In the genomic region with DNA sequence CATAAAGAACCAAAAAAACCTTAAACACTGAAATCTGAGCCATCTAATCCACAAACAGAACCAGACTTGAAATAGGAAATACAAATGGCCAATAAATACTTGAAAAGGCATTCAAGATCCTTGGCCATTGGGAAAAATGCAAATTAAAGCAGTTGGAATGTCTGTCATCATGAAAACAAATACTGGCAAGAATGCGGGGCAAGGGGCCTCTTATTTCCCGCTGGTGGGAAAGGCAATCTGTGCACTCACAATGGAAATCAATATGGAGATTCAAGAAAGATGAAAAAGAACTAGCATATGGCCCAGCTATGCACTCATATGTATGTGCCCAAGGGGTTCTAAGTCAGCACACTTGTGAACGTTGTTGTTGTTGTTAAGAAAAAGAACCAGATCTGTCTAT, we compare ENCODE assay signal across 29 mouse cellular contexts. TPM values are rescaled to one million over a fixed set of nuclear protein-coding genes. Genes with fewer than 3 reads are reported as not detected.
DNase-seq lines count a peak whose midpoint lies in the region; ATAC-seq and TF ChIP-seq lines count a peak whose summit lies in the region.
"Had no signal": no experiment of that assay in that cellular context is flagged by ENCODE, and none has a peak within 500 bp of the region (broad histone marks: within the 10 kb centered on the region; RNA-seq: fewer than 3 reads in every experiment).

No protein-coding gene starts in this region.

- 70% methylated on average over 3 of the region's 3 CpGs for WGBS in forebrain, embryonic 10.5 days
- 37% methylated on average over 3 of the region's 3 CpGs for WGBS in forebrain, embryonic 11.5 days
- whole genome bisulfite sequencing in hindbrain, embryonic 11.5 days: 31% methylated on average over 3 of the region's 3 CpGs
- 28% methylated on average over 3 of the region's 3 CpGs for WGBS in hindbrain, postnatal 0 days
- WGBS in midbrain, embryonic 13.5 days: 16% methylated on average over 3 of the region's 3 CpGs
- WGBS in heart, embryonic 10.5 days: 76% methylated on average over 3 of the region's 3 CpGs

- H3K27ac ChIP-seq in forebrain, embryonic 10.5 days: peak overlapping the region; percentile 16; the same call in 1 of the 2 replicates
- no peak overlapping the region for H3K27ac ChIP-seq in forebrain, embryonic 11.5 days (ENCODE audit: low read depth, low read length)
- H3K27ac ChIP-seq in hindbrain, embryonic 11.5 days (ENCODE audit: low read depth, low read length): peak overlapping the region; percentile 24
- no peak overlapping the region for H3K27ac ChIP-seq in hindbrain, postnatal 0 days
- 0 out of 2 replicates have a peak overlapping the region, but pooled peaks have one; percentile 35 for H3K27ac ChIP-seq in midbrain, embryonic 13.5 days
- H3K27ac ChIP-seq in heart, embryonic 10.5 days: no peak overlapping the region
- H3K27ac ChIP-seq: embryonic facial prominence, embryonic 13.5 days; gastrocnemius, adult 2 months; limb, embryonic 15.5 days; liver, embryonic 14.5 days; neural tube, embryonic 13.5 days; stomach, embryonic 15.5 days had no signal

- H3K27me3 ChIP-seq in forebrain, embryonic 10.5 days (ENCODE audit: poor library complexity, severe bottlenecking): peaks cover 27% of the 10 kb centered on the region
- H3K27me3 ChIP-seq in forebrain, embryonic 11.5 days (ENCODE audit: control insufficient read depth, insufficient read depth, low read length): 0 out of 2 replicates have a peak, but pooled peaks cover 2% of the 10 kb centered on the region
- H3K27me3 ChIP-seq in hindbrain, embryonic 11.5 days (ENCODE audit: control insufficient read depth, insufficient read depth, low read length): no peaks in the 10 kb centered on the region
- H3K27me3 ChIP-seq in hindbrain, postnatal 0 days (ENCODE audit: insufficient read depth, low read length): no peaks in the 10 kb centered on the region
- no peaks in the 10 kb centered on the region; the same call in 1 of the 2 replicates for H3K27me3 ChIP-seq in midbrain, embryonic 13.5 days
- H3K27me3 ChIP-seq in heart, embryonic 10.5 days (ENCODE audit: insufficient read depth, poor library complexity, severe bottlenecking): peaks cover 4% of the 10 kb centered on the region
- H3K27me3 ChIP-seq: stomach, embryonic 15.5 days had no signal

- no peak for TF ChIP-seq POLR2A in brain, embryonic 14.5 days (IDR thresholded peaks at IDR 0.05; ENCODE audit: borderline replicate concordance, extremely low read depth, insufficient read depth, insufficient read length, poor library complexity, severe bottlenecking)

- no peak for ATAC-seq in forebrain, embryonic 11.5 days (replicated peaks; ENCODE audit: low FRiP score)
- no peak for ATAC-seq in hindbrain, embryonic 11.5 days (ENCODE audit: low FRiP score)
- no peak for ATAC-seq in hindbrain, postnatal 0 days
- no peak for ATAC-seq in midbrain, embryonic 13.5 days

- no peak overlapping the region for H3K4me3 ChIP-seq in forebrain, embryonic 10.5 days
- no peak overlapping the region for H3K4me3 ChIP-seq in forebrain, embryonic 11.5 days (ENCODE audit: low read depth, low read length)
- no peak overlapping the region for H3K4me3 ChIP-seq in hindbrain, embryonic 11.5 days (ENCODE audit: low read depth, low read length)
- no peak overlapping the region for H3K4me3 ChIP-seq in hindbrain, postnatal 0 days (ENCODE audit: low read length)
- no peak overlapping the region for H3K4me3 ChIP-seq in midbrain, embryonic 13.5 days (replicated peaks)
- no peak overlapping the region for H3K4me3 ChIP-seq in heart, embryonic 10.5 days
- H3K4me3 ChIP-seq: embryonic facial prominence, embryonic 13.5 days; erythroblast, embryonic 14.5 days; gastrocnemius, adult 2 months; heart, embryonic 12.5 days; limb, embryonic 15.5 days; myocyte; neural tube, embryonic 13.5 days; stomach, embryonic 15.5 days had no signal

- DNase-seq in forebrain, embryonic 10.5 days (ENCODE audit: extremely low spot score, low spot score): no peak
- DNase-seq in forebrain, embryonic 11.5 days (ENCODE audit: low spot score): no peak
- peak; percentile 48 for DNase-seq in hindbrain, embryonic 11.5 days (ENCODE audit: low spot score)
- DNase-seq in hindbrain, postnatal 0 days (ENCODE audit: low spot score): no peak
- DNase-seq in brain, embryonic 14.5 days (ENCODE audit: low read depth): peak; percentile 61
- no peak for DNase-seq in c-Kit-positive CD71-positive TER-119-positive erythroid progenitor cells, embryonic 14.5 days (ENCODE audit: low spot score)
- no peak for DNase-seq in heart, embryonic 10.5 days (ENCODE audit: low spot score)
- DNase-seq: adrenal gland, postnatal 36 days; cerebellum, adult 18-20 months; cerebellum, postnatal 14 days; gastrocnemius, adult 2 months; heart, postnatal 10 days; kidney, adult 11 months; kidney, postnatal 4 days; lung, embryonic 14.5 days; lung, postnatal 36 days; right cerebral cortex, adult 18-20 months; thymus, adult 18-20 months; thymus, postnatal 36 days had no signal

- H3K9ac ChIP-seq in forebrain, embryonic 11.5 days (ENCODE audit: low read length): no peak overlapping the region
- no peak overlapping the region for H3K9ac ChIP-seq in hindbrain, embryonic 11.5 days (ENCODE audit: low read depth, low read length)
- no peak overlapping the region for H3K9ac ChIP-seq in hindbrain, postnatal 0 days (replicated peaks; ENCODE audit: low read length)
- H3K9ac ChIP-seq in midbrain, embryonic 13.5 days (replicated peaks): no peak overlapping the region
- H3K9ac ChIP-seq: embryonic facial prominence, embryonic 13.5 days; heart, embryonic 12.5 days; limb, embryonic 15.5 days; liver, embryonic 14.5 days; lung, embryonic 14.5 days; neural tube, embryonic 13.5 days; stomach, embryonic 15.5 days had no signal

- peaks cover 71% of the 10 kb centered on the region for H3K4me1 ChIP-seq in forebrain, embryonic 10.5 days
- H3K4me1 ChIP-seq in forebrain, embryonic 11.5 days (replicated peaks; ENCODE audit: control insufficient read depth, insufficient read depth, low read length): peaks cover 20% of the 10 kb centered on the region
- H3K4me1 ChIP-seq in hindbrain, embryonic 11.5 days (replicated peaks; ENCODE audit: control insufficient read depth, insufficient read depth, low read length): peaks cover 19% of the 10 kb centered on the region
- peaks cover 19% of the 10 kb centered on the region for H3K4me1 ChIP-seq in hindbrain, postnatal 0 days (ENCODE audit: insufficient read depth, low read length)
- H3K4me1 ChIP-seq in midbrain, embryonic 13.5 days (replicated peaks): peaks cover 50% of the 10 kb centered on the region
- H3K4me1 ChIP-seq in heart, embryonic 10.5 days: peaks cover 35% of the 10 kb centered on the region

- no peak for TF ChIP-seq CTCF in hindbrain, postnatal 0 days (IDR thresholded peaks at IDR 0.05; ENCODE audit: low read depth)
- no peak for TF ChIP-seq CTCF in brain, embryonic 14.5 days (IDR thresholded peaks at IDR 0.05; ENCODE audit: borderline replicate concordance, extremely low read depth, insufficient read depth, insufficient read length)

- H3K9me3 ChIP-seq in forebrain, embryonic 10.5 days: no peaks in the 10 kb centered on the region
- no peaks in the 10 kb centered on the region for H3K9me3 ChIP-seq in forebrain, embryonic 11.5 days (ENCODE audit: control insufficient read depth, low read length)
- H3K9me3 ChIP-seq in hindbrain, embryonic 11.5 days (ENCODE audit: control insufficient read depth, low read length): no peaks in the 10 kb centered on the region
- no peaks in the 10 kb centered on the region for H3K9me3 ChIP-seq in hindbrain, postnatal 0 days (ENCODE audit: low read length)
- no peaks in the 10 kb centered on the region for H3K9me3 ChIP-seq in midbrain, embryonic 13.5 days
- no peaks in the 10 kb centered on the region for H3K9me3 ChIP-seq in heart, embryonic 10.5 days
- H3K9me3 ChIP-seq: embryonic facial prominence, embryonic 13.5 days; heart, embryonic 12.5 days; limb, embryonic 15.5 days; neural tube, embryonic 13.5 days; stomach, embryonic 15.5 days had no signal

- H3K36me3 ChIP-seq in forebrain, embryonic 10.5 days (replicated peaks): no peaks in the 10 kb centered on the region
- H3K36me3 ChIP-seq in forebrain, embryonic 11.5 days (ENCODE audit: control insufficient read depth, insufficient read depth, low read length): no peaks in the 10 kb centered on the region
- H3K36me3 ChIP-seq in hindbrain, embryonic 11.5 days (ENCODE audit: control insufficient read depth, insufficient read depth, low read length): no peaks in the 10 kb centered on the region
- no peaks in the 10 kb centered on the region for H3K36me3 ChIP-seq in hindbrain, postnatal 0 days (ENCODE audit: insufficient read depth, low read length)
- no peaks in the 10 kb centered on the region for H3K36me3 ChIP-seq in midbrain, embryonic 13.5 days
- no peaks in the 10 kb centered on the region for H3K36me3 ChIP-seq in heart, embryonic 10.5 days
- H3K36me3 ChIP-seq: embryonic facial prominence, embryonic 13.5 days; heart, embryonic 12.5 days; limb, embryonic 15.5 days; neural tube, embryonic 13.5 days; stomach, embryonic 15.5 days had no signal

- H3K4me2 ChIP-seq in forebrain, embryonic 11.5 days (ENCODE audit: low read depth, low read length, severe bottlenecking): no peak overlapping the region
- H3K4me2 ChIP-seq in hindbrain, embryonic 11.5 days (replicated peaks; ENCODE audit: low read depth, low read length): no peak overlapping the region
- no peak overlapping the region for H3K4me2 ChIP-seq in hindbrain, postnatal 0 days (ENCODE audit: low read depth, low read length)
- H3K4me2 ChIP-seq in midbrain, embryonic 13.5 days (replicated peaks): no peak overlapping the region
- H3K4me2 ChIP-seq: embryonic facial prominence, embryonic 13.5 days; heart, embryonic 12.5 days; limb, embryonic 15.5 days; lung, embryonic 14.5 days; neural tube, embryonic 13.5 days; stomach, embryonic 15.5 days had no signal

RNA-seq across cellular contexts. Expression of a gene that starts 6.9 kb away (rescaled TPM):
- polyA plus RNA-seq in forebrain, embryonic 10.5 days (2016; fragmentation: Nextera tagmentation; extraction: Ambion mirVana): 12.1 and 15.2 TPM in 2 replicates
- polyA plus RNA-seq in forebrain, embryonic 11.5 days (2014; fragmentation: Nextera tagmentation; extraction: Ambion mirVana): 20.7 and 22.7 TPM in 2 replicates
- 60.7 and 78.3 TPM in 2 replicates for polyA plus RNA-seq in hindbrain, embryonic 11.5 days (2014; fragmentation: Nextera tagmentation; extraction: Ambion mirVana)
- 18.2 and 37.1 TPM in 2 replicates for total RNA-seq in hindbrain, postnatal 0 days (2014; rRNA removed)
- polyA plus RNA-seq in hindbrain, postnatal 0 days (2015; fragmentation: Nextera tagmentation; extraction: Ambion mirVana): 29.4 and 32.1 TPM in 2 replicates
- 6.8 and 11.2 TPM in 2 replicates for polyA plus RNA-seq in brain, embryonic 14.5 days (2012; rRNA removed)
- polyA plus RNA-seq in midbrain, embryonic 13.5 days (2015; fragmentation: Nextera tagmentation; extraction: Ambion mirVana): 15.3 and 21.8 TPM in 2 replicates
- polyA plus RNA-seq in heart, embryonic 10.5 days (2016; fragmentation: Nextera tagmentation; extraction: Ambion mirVana): 5.5 and 7.2 TPM in 2 replicates

RNA-seq across cellular contexts. Expression of a gene that starts 16.5 kb away (rescaled TPM):
- polyA plus RNA-seq in forebrain, embryonic 10.5 days (2016; fragmentation: Nextera tagmentation; extraction: Ambion mirVana): 5.4 and 6.7 TPM in 2 replicates
- 3.9 and 5.0 TPM in 2 replicates for polyA plus RNA-seq in forebrain, embryonic 11.5 days (2014; fragmentation: Nextera tagmentation; extraction: Ambion mirVana)
- 9.8 and 12.0 TPM in 2 replicates for polyA plus RNA-seq in hindbrain, embryonic 11.5 days (2014; fragmentation: Nextera tagmentation; extraction: Ambion mirVana)
- 6.8 and 27.5 TPM in 2 replicates for total RNA-seq in hindbrain, postnatal 0 days (2014; rRNA removed)
- polyA plus RNA-seq in hindbrain, postnatal 0 days (2015; fragmentation: Nextera tagmentation; extraction: Ambion mirVana): 4.2 and 4.8 TPM in 2 replicates
- polyA plus RNA-seq in brain, embryonic 14.5 days (2012; rRNA removed): 3.2 and 3.4 TPM in 2 replicates
- 5.0 and 6.0 TPM in 2 replicates for polyA plus RNA-seq in midbrain, embryonic 13.5 days (2015; fragmentation: Nextera tagmentation; extraction: Ambion mirVana)
- polyA plus RNA-seq in heart, embryonic 10.5 days (2016; fragmentation: Nextera tagmentation; extraction: Ambion mirVana): 5.5 and 6.0 TPM in 2 replicates
- total RNA-seq: megakaryocyte-erythroid progenitor cell, adult 5-6 weeks had no signal

RNA-seq across cellular contexts. Expression of a gene that starts 38.1 kb away (rescaled TPM):
- 299 and 311 TPM in 2 replicates for polyA plus RNA-seq in forebrain, embryonic 10.5 days (2016; fragmentation: Nextera tagmentation; extraction: Ambion mirVana)
- polyA plus RNA-seq in forebrain, embryonic 11.5 days (2014; fragmentation: Nextera tagmentation; extraction: Ambion mirVana): 351 and 359 TPM in 2 replicates
- 313 and 337 TPM in 2 replicates for polyA plus RNA-seq in hindbrain, embryonic 11.5 days (2014; fragmentation: Nextera tagmentation; extraction: Ambion mirVana)
- 50.8 and 52.0 TPM in 2 replicates for total RNA-seq in hindbrain, postnatal 0 days (2014; rRNA removed)
- polyA plus RNA-seq in hindbrain, postnatal 0 days (2015; fragmentation: Nextera tagmentation; extraction: Ambion mirVana): 97.1 and 101 TPM in 2 replicates
- polyA plus RNA-seq in brain, embryonic 14.5 days (2012; rRNA removed): 112 and 162 TPM in 2 replicates
- 237 and 241 TPM in 2 replicates for polyA plus RNA-seq in midbrain, embryonic 13.5 days (2015; fragmentation: Nextera tagmentation; extraction: Ambion mirVana)
- 96.7 and 139 TPM in 2 replicates for polyA plus RNA-seq in heart, embryonic 10.5 days (2016; fragmentation: Nextera tagmentation; extraction: Ambion mirVana)

RNA-seq across cellular contexts. Expression of a gene that starts 49.8 kb away (rescaled TPM):
- 0.05 TPM in 2 replicates for polyA plus RNA-seq in forebrain, embryonic 10.5 days (2016; fragmentation: Nextera tagmentation; extraction: Ambion mirVana)
- 0.07 and 0.11 TPM in 2 replicates for polyA plus RNA-seq in forebrain, embryonic 11.5 days (2014; fragmentation: Nextera tagmentation; extraction: Ambion mirVana)
- 0.07 and 0.12 TPM in 2 replicates for polyA plus RNA-seq in hindbrain, embryonic 11.5 days (2014; fragmentation: Nextera tagmentation; extraction: Ambion mirVana)
- total RNA-seq in hindbrain, postnatal 0 days (2014; rRNA removed): 2.0 and 2.6 TPM in 2 replicates
- polyA plus RNA-seq in hindbrain, postnatal 0 days (2015; fragmentation: Nextera tagmentation; extraction: Ambion mirVana): 3.8 and 4.6 TPM in 2 replicates
- polyA plus RNA-seq in brain, embryonic 14.5 days (2012; rRNA removed): 0.18 and 0.63 TPM in 2 replicates
- polyA plus RNA-seq in midbrain, embryonic 13.5 days (2015; fragmentation: Nextera tagmentation; extraction: Ambion mirVana): 0.10 and 0.23 TPM in 2 replicates
- polyA plus RNA-seq in heart, embryonic 10.5 days (2016; fragmentation: Nextera tagmentation; extraction: Ambion mirVana): 0.04 and 0.14 TPM in 2 replicates
- polyA plus RNA-seq: erythroblast, embryonic 14.5 days had no signal

Comparison
In these comparisons a context has a peak if more than half of its experiments do, and no peak if none do; other contexts are left out.
1. DNase-seq: peak in hindbrain, embryonic 11.5 days (single experiment) and brain, embryonic 14.5 days (single experiment); none in forebrain, embryonic 10.5 days (single experiment), forebrain, embryonic 11.5 days (single experiment), hindbrain, postnatal 0 days (single experiment), c-Kit-positive CD71-positive TER-119-positive erythroid progenitor cells, embryonic 14.5 days (single experiment) and heart, embryonic 10.5 days (single experiment).
2. H3K27ac ChIP-seq: peak in forebrain, embryonic 10.5 days (single experiment), hindbrain, embryonic 11.5 days (single experiment) and midbrain, embryonic 13.5 days (single experiment); none in forebrain, embryonic 11.5 days (single experiment), hindbrain, postnatal 0 days (single experiment) and heart, embryonic 10.5 days (single experiment).